ENCODE assay signal across 8 mouse cellular contexts in genomic region chr5:149514087-149514671, GRCm38 (mm10). TPM values are rescaled to one million over a fixed set of nuclear protein-coding genes. Genes with fewer than 3 reads are reported as not detected.
DNase-seq lines count a peak whose midpoint lies in the region; ATAC-seq and TF ChIP-seq lines count a peak whose summit lies in the region.

No protein-coding gene starts in this region.

- no peak overlapping the region for H3K9ac ChIP-seq in forebrain, embryonic 13.5 days
- H3K9ac ChIP-seq in midbrain, embryonic 12.5 days (replicated peaks): no peak overlapping the region

- DNase-seq in right cerebral cortex, adult 2 months (ENCODE audit: low spot score in 2 of 2): peak; percentile 57 to 59
- no peak for DNase-seq in right cerebral cortex, postnatal 25 days
- peak; percentile 7 for DNase-seq in heart, postnatal 25 days (ENCODE audit: low spot score)
- DNase-seq in kidney, postnatal 36 days: peak; percentile 38 to 57
- no peak for DNase-seq in thymus, adult 2 months
- DNase-seq in natural killer cell, adult 2 months (ENCODE audit: low spot score in 2 of 2): no peak

- H3K4me3 ChIP-seq in forebrain, embryonic 13.5 days: 0 out of 2 replicates have a peak overlapping the region, but pooled peaks have one; percentile 3
- H3K4me3 ChIP-seq in midbrain, embryonic 12.5 days: no peak overlapping the region
- H3K4me3 ChIP-seq in thymus, adult 2 months (ENCODE audit: control insufficient read depth, insufficient read depth, low read length): no peak overlapping the region

- no peaks in the 10 kb centered on the region for H3K36me3 ChIP-seq in forebrain, embryonic 13.5 days (ENCODE audit: poor library complexity, severe bottlenecking)
- no peaks in the 10 kb centered on the region for H3K36me3 ChIP-seq in midbrain, embryonic 12.5 days
- H3K36me3 ChIP-seq in thymus, adult 2 months (ENCODE audit: control insufficient read depth, insufficient read depth, low read length): no peaks in the 10 kb centered on the region

- H3K27me3 ChIP-seq in forebrain, embryonic 13.5 days: no peaks in the 10 kb centered on the region
- peaks cover 12% of the 10 kb centered on the region for H3K27me3 ChIP-seq in midbrain, embryonic 12.5 days
- H3K27me3 ChIP-seq in thymus, adult 2 months (ENCODE audit: control insufficient read depth, insufficient read depth, low read length): no peaks in the 10 kb centered on the region

- no peaks in the 10 kb centered on the region for H3K9me3 ChIP-seq in forebrain, embryonic 13.5 days (replicated peaks)
- no peaks in the 10 kb centered on the region for H3K9me3 ChIP-seq in midbrain, embryonic 12.5 days

- H3K4me2 ChIP-seq in forebrain, embryonic 13.5 days: peak overlapping the region; percentile 44
- peak overlapping the region; percentile 34 for H3K4me2 ChIP-seq in midbrain, embryonic 12.5 days (replicated peaks)

- peak; percentile 63 for ATAC-seq in forebrain, embryonic 13.5 days
- peak; percentile 71 for ATAC-seq in midbrain, embryonic 12.5 days (ENCODE audit: low FRiP score, low read depth)

- 5% methylated on average over 14 of the region's 14 CpGs for WGBS in forebrain, embryonic 13.5 days
- WGBS in midbrain, embryonic 12.5 days: 13% methylated on average over 14 of the region's 14 CpGs
- 45% methylated on average over 14 of the region's 14 CpGs for WGBS in thymus, adult 2 months

- peak overlapping the region; percentile 92 for H3K27ac ChIP-seq in forebrain, embryonic 13.5 days
- H3K27ac ChIP-seq in midbrain, embryonic 12.5 days (replicated peaks): peak overlapping the region; percentile 84
- no peak overlapping the region for H3K27ac ChIP-seq in thymus, adult 2 months (ENCODE audit: control insufficient read depth, insufficient read depth, low read length)

- TF ChIP-seq POLR2A in thymus, adult 2 months (IDR thresholded peaks at IDR 0.05; ENCODE audit: control insufficient read depth, extremely low read depth, insufficient read depth, low read length, poor library complexity): no peak

- H3K4me1 ChIP-seq in forebrain, embryonic 13.5 days: peaks cover 71% of the 10 kb centered on the region
- H3K4me1 ChIP-seq in midbrain, embryonic 12.5 days: peaks cover 57% of the 10 kb centered on the region
- H3K4me1 ChIP-seq in thymus, adult 2 months (replicated peaks; ENCODE audit: control insufficient read depth, insufficient read depth, low read length): no peaks in the 10 kb centered on the region

- intact Hi-C loops in heart, postnatal 25 days (cut with DNase I): no loop called here

- no peak for TF ChIP-seq CTCF in thymus, adult 2 months (IDR thresholded peaks at IDR 0.05; ENCODE audit: borderline replicate concordance, control insufficient read depth, extremely low read depth, insufficient read depth, low read length, poor library complexity)

RNA-seq across cellular contexts. Expression of gene Wdr95, which starts 14.3 kb away (rescaled TPM):
- polyA plus RNA-seq in forebrain, embryonic 13.5 days (2015; fragmentation: Nextera tagmentation; extraction: Ambion mirVana): 0.41 and 0.68 TPM in 2 replicates
- total RNA-seq in heart, postnatal 25 days (2021): not detected
- polyA plus RNA-seq in midbrain, embryonic 12.5 days (2016; fragmentation: Nextera tagmentation; extraction: Ambion mirVana): 0.08 and 0.10 TPM in 2 replicates
- 0.18 and 0.31 TPM in 2 replicates for polyA plus RNA-seq in thymus, adult 2 months (2012; rRNA removed)

Comparison
In these comparisons a context has a peak if more than half of its experiments do, and no peak if none do; other contexts are left out.
1. DNase-seq: peak in right cerebral cortex, adult 2 months (2 of 2), heart, postnatal 25 days (single experiment) and kidney, postnatal 36 days (2 of 2); none in right cerebral cortex, postnatal 25 days (single experiment), thymus, adult 2 months (single experiment) and natural killer cell, adult 2 months (0 of 2).